Mouse (Mus musculus): ENCODE results near the gene Tbc1d4.
A peak's percentile ranks its signal among the peaks of the same experiment; 100 is the strongest.

Gene Tbc1d4

DNA sequence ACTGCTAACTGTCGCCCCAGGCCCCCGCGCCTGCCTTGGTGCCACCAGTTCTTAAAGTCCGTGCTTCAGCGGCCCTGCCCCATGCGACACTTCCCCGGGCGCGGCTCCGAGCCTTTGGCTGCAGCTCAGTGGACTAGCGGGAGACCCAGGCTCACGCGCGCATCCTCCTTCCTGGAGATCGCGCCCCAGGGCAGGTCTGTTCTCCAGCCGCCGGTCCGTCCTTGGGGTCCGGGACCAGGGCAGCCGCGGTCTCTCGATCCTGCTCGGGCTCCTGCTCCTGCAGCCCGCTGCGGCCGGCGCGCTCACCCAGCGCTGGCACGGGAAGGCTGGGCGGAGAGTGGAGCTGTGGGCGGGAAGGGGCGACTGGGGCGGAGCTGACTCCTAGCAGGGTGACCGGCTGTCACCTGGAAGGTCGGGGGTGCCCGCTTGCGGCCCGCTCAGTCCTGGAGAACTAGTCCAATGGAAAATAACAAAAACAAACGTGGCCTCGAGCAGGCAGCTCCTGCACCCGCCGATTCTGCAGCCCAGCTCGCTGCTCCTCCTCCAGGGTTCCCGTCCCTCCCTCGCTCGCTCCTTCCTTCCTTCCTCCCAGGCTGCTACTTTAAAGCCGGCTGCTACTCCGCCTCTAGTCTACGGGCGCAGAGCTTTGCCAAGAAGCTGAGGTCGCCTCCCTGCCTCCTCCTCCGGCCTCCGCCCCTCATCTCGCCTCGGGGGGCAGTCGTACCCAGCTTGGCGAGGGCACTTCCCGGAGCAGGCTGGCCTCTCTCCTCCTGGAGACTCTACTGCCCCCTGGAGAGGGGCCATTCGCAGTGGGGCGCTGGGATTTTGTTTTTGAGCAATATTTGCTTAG is at the start of gene Tbc1d4:
TSS of gene Tbc1d4 (minus strand) at position 673 of the 850 bp plus-strand sequence.
- peak; percentile 6 to 11 for DNase-seq (ENCODE audit: low read depth in 2 of 2, low spot score in 2 of 2)

DNA sequence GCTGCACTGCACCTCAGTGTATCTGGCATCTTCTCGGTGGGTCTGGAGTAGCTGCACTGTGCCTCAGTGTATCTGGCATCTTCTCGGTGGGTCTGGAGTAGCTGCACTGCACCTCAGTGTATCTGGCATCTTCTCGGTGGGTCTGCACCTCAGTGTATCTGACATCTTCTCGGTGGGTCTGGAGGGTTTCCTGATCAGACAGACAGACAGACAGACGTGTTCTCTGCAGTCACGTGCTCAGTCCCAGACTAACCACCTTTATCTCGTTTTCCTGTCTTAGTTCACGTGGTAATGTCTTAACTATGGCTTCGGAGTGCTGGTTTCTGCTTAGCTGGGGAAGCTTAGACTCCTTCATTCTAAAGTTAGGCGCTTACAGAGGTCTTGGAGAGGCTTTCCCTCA is 47.3 kb upstream of the Tbc1d4 start:
- DNase-seq (ENCODE audit: low read depth in 2 of 2, low spot score in 2 of 2): peak; percentile 12 to 31

DNA sequence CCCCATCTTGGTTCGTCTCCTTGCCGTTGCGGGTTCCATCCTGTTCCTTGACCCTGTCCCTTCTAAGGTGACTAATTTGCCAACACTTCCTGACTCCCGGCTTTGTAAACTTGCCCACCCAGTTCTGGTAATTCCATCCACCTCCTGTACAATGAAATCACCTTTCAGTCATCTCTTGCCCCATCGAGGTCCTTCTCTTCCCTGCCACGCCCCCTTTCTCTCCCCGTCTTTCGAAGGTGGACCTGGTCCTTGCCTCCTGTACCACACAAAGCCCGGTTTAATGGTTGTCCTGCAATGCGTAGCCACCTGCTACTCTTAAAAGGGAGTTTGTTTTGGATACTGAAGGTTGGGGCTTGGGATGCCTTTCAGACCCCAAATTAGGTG is 45.5 kb upstream of the Tbc1d4 start:
- no peak for DNase-seq (ENCODE audit: low read depth in 2 of 2, low spot score in 2 of 2)

DNA sequence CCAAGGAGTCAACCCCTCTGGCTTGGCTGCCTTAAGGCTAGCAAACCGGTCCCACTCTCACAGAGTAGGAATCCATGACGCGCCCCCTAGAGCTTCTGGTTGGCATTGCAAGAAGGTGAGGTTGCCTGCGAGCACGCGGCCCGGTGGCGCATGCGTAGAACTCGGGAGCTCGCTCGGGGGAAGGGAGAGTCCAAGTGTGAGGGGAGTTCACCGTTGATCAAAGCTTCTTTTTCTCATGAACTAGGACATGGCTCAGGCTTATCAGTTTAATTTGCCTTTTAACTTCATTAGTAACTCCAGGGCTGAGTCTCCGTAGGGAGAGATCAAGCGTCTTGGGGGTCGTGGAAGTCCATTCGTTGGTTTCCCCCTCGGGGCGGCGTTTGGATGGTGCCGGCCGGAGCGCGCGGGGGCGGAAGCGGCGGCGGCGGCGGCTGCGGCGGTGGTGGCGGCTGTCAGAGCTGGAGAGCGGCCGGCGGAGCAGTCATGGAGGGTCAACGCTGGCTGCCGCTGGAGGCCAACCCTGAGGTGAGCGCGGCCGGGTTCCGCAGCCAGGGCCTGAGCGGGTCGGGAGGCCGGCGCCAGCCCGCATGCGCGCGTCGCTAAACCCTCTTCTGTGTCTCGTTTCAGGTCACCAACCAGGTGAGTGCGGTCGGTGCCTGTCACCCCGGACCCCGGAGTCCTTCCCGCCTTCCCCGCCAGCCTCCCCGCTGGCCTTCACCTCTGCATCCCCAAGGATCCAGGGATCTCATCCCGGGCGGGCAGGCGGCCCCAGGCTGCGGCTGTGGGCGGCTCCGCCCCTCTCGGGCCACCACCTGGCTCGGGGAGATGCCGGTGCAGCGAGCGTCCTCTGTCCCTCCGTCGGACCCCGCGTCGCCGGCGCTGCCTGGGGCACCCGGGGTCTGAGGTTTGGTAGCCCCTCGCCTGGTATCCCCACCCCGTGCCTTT is 44.9 kb upstream of the Tbc1d4 start, which contains the start of gene Uchl3:
TSS of gene Uchl3 (plus strand) at position 387 of the 945 bp plus-strand sequence.
- peak; percentile 97 to 99 for DNase-seq (ENCODE audit: low read depth in 2 of 2, low spot score in 2 of 2)

DNA sequence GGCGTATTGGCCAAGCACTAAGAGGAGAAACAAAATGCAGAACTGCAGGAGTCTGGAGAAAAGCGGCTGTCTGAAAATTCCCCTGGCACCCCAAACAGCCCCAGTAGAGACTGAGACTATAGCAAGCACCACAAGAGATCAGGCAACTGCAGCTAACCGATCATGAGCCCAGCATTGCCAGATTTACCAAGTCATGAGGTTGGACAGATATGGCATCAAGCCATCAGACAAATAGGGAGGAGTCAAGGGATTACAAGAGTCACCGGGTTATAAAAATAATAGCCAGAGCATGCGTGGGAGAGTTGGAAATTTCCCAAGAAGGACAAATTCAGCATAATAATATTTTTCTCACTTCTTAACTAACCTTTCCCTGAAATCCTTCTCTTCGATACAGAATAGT is 43.6 kb upstream of the Tbc1d4 start:
- DNase-seq (ENCODE audit: low read depth in 2 of 2, low spot score in 2 of 2): no peak

DNA sequence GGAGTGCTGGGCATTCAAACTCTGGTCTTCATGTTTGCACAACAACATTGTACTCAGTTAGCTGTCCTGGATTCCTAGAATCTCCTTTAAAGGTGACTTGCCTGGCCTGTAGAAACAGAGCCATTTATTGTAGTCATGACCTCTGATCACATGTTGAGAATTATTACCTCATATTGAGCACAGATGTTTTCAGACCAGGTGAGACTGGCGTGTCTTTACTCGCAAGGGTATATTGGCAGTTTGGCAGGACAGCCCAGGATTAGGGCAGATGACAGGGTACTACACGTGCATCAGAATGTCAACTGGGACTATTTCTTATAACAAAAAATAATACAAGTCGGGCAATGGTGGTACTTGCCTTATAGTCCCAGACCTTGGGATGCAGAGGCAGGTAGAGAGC is 41.6 kb upstream of the Tbc1d4 start:
- no peak for DNase-seq (ENCODE audit: low read depth in 2 of 2, low spot score in 2 of 2)

DNA sequence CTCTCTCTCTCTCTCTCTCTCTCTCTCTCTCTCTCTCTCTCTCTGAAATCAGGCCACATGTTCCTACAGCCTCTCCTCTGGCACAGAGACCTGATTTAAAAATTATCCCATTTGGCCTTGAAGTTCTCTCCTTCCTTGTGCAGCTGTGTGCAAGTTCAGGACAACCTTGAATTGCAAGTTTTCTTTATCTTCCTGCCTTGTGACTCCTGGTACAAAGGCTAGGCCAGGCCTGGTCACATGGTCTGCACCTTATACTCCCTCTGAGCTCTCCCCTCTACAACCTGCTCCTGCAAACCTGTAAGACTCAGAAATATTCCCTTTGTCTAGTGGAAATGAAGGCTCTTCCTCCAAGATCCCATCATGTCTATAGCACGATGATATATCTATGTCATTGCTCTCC is 36.0 kb upstream of the Tbc1d4 start:
- no peak for DNase-seq (ENCODE audit: low read depth in 2 of 2, low spot score in 2 of 2)

DNA sequence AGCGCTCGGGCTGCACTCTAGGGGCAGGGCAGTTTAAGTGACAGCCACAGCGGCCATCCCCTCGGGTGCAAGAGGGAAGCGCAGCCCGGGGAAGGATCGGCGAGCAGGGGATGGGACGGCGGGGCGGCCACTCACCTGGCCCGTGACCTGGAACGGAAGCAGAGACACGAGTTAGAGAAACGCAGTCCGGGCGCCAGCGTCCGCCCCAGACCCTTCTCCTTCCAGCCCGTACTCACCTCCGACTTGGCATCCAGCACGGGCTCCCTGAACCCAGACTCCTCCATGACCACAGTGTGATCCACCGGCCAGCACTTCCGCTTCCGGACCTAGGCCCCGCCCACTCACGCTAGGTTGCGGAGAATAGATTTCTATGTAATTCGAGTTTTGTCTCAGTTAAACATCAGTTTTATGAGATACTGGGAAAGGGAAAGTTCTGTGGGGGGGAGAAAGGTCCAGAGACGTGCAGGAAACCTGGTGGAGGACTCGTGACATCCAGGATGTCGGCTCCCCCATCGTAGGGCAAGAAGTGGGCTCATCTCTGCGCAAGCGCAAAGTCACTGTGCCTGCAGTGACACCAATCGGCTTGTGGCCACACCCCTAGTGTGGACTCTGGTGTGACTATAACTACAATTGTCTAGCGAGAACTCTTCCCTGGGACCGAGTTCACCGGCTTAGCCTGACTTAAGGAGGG is 31.3 kb upstream of the Tbc1d4 start, which contains the start of gene Commd6:
TSS of gene Commd6 (minus strand) at position 534 of the 691 bp plus-strand sequence.
- peak; percentile 76 to 82 for DNase-seq (ENCODE audit: low read depth in 2 of 2, low spot score in 2 of 2)

DNA sequence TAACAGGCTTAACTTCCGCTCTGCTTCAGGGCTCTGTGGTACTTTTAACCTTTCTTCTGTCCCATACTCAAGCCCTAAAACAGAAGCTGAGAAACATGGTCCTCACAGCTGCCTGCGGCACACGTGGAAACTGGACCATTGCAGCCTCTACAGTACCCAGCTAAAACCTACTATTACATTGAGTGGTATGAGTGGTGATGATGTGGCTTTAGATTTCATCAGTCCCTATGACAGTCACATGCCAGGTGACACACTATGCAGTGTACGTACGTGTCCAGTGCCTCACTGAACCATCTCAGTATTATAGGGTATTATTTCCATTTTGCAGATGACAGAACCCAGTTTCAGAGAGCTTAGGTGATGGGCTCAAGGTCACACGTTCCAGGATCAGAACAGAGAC is 28.4 kb upstream of the Tbc1d4 start:
- no peak for DNase-seq (ENCODE audit: low read depth in 2 of 2, low spot score in 2 of 2)

DNA sequence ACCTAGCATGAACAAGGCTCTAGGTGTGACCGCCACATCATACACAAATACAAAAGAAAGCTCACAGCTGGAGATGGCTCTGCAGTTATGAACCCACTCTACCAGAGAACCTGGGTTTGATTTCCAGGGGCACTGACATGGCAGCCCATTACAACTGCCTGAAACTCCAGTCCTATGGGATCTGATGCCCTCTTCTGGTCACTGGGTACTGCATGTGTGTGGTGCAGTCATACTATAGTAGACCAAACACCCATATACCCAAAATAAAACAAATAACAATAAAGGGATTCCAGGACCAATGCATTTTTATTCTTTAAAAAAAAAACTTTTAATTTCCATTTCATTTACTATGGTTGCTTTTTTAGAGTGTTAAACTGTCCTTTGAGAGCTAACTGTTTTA is 26.8 kb upstream of the Tbc1d4 start:
- DNase-seq (ENCODE audit: low read depth in 2 of 2, low spot score in 2 of 2): no peak

DNA sequence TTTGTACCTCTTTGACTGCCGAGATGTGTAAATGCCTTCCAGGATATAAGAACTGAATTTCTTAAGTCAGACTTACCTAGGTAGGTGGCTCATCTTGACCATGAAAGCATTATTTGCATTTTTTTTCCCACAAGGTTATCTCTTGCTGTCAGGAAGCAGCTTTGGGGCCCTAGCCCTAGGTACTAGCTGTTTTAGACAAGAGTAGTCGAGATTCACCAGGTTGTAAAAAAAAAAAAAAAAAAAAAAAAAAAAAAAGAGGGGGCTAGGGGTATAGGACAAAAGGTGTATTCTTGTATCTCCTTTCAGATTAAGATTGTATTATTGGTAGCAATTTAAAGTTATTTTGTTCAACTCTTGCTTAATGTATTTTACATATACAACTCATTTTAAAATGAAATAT is 21.6 kb upstream of the Tbc1d4 start:
- DNase-seq (ENCODE audit: low read depth in 2 of 2, low spot score in 2 of 2): no peak

DNA sequence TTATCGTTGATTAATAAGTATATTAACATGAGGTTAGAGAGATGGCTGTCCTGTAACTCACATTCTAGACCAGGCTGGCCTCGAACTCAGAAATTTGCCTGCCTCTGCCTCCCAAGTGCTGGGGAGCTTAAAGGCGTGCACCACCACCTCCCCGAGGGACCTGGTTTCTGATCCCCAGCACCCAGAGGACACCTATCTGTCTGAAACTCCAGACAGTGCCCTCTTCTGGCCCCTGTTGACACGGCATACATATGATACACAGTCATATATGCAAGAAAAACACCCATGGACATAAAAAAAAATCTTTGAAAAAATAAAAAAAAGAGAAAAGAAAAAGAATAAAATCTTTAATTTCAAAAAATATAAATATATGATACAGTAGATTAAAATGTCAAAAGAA is 8.7 kb upstream of the Tbc1d4 start:
- no peak for DNase-seq (ENCODE audit: low read depth in 2 of 2, low spot score in 2 of 2)

DNA sequence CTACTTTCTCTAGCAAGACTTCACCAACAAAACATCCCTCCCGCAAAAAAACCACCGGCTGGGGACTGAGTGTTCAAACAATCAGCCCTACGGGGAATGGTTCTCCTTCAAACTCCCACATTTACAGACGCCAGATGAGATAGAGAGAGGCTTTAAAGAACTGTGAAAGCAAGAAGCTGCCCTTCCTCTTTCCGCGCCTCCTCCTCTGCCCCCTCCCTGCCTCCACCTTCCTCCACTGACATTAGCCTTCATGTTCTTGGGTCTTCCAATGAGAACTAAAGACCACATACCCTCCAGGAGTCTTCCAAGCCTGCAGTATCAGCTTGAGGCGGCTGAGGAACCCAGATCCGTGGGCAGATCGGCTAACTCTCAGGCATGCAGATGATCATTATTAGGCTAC is 7.2 kb upstream of the Tbc1d4 start:
- DNase-seq (ENCODE audit: low read depth in 2 of 2, low spot score in 2 of 2): no peak

DNA sequence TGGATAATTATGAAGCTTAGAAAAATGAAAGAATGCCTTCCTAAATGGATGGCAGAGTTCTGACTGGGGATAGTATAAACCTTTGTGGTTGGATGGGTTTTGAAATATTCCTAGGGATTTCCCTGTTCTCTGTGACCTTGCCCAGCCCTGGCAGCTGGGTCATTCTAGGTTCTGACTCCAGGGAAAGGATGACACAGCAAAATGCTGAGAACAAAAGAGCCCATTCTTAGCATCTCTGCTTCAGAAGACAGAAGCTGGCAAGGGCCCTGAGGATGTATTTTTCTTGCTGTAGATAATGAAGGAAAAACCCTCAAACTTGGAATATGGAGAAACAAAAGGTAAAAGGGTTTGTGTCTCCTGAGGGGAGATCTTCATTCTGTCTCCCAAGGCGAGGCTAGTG is 4.2 kb upstream of the Tbc1d4 start:
- no peak for DNase-seq (ENCODE audit: low read depth in 2 of 2, low spot score in 2 of 2)

DNA sequence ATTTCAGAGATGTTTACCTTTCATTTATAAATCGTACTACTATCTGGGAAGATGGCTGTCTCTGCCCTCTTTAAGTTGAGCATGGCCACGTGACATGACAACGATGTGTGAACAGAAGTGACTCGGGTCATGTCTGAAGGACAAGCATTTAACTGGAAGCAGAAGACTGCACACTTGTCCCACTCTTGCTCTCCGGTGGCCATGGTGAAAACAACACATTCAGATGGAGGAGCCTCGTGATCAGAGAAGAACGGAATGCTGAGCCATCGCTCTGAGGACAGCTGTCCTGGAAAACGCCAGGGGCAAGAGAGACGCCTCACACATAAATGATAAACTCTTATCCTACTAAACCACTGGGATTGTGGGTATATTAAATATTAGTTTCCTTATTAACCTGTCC is 1.7 kb upstream of the Tbc1d4 start:
- no peak for DNase-seq (ENCODE audit: low read depth in 2 of 2, low spot score in 2 of 2)

DNA sequence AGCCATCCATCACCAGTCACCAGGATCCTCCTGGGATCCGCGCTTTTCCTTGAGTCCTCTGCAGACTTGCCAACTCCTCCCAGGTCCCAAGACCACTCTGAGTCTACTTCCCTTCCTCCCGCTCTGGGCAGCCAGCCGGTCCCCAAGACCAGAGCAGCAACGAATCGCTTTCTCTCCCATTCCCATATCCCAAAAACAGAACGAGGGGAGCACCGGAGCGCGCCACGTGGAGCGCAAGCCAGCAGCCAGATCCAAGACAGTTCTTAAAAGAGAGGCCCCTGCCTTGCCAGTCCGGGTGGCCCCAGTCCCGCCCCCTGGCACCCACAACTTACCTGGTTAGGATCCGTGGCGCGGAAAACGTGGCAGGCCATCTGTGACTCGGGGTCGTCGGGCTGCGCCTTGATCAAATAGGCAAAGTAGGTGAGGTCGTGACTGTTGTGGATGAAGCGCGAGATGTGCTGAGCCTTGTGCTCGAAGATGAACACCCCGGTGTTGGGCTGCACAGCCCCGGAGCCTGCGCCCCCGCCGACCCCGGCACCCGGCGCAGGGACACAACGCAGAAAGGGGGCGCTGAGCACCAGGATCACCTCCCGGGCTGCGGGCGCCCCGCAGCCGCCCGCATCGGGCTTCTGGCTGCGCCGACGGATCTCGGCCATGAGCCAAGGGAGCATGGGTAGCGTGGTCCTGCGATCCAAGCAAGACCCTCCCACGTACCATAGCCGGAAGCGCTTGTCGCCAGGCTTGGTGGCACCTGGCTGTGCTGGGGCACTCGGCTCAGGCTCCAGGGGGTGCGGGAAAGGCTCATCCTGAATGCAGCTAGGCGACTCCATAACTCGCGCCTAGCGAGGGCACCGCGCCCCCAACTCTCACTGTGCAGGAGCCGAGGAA is 1.1 kb downstream of the Tbc1d4 start:
- DNase-seq (ENCODE audit: low read depth in 2 of 2, low spot score in 2 of 2): peak in 1 of 2 experiments; percentile 2

DNA sequence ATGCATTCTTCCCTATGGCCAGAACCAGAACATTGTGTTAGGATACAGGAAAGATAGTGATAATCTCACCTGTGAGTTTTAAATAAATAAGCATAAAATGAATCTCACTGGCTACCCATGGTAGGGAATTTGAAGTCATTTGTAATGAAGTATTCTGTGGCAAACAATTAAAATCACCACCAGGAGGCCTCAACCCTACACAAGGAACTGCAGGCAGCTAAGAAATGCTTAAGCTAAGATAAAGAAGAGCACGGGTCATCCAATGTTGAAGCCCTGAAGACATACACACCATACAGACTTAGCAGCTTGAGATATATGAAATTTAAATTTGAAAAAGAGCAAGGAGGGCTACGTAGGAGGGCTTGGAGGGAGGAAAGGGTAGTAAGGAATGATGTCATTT is 3.1 kb downstream of the Tbc1d4 start:
- no peak for DNase-seq (ENCODE audit: low read depth in 2 of 2, low spot score in 2 of 2)

DNA sequence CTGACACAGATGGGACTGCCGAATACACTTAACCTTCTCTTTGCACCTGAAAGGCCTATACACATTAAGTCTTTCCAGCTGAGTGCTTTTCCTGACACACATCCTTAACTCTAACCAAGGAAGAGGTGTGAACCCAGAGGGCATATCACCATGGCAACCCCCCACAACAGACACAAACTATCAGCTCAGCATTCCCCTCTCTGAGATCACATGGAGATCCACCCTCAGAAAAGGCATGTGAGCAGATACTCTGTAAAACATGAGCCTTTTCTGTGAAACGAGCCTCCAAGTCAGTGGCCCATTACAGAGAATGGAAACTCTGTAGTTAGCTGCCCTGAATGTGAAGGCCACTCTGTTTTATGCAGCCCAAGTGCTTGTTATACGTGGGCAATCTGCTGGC is 6.1 kb downstream of the Tbc1d4 start:
- no peak for DNase-seq (ENCODE audit: low read depth in 2 of 2, low spot score in 2 of 2)

DNA sequence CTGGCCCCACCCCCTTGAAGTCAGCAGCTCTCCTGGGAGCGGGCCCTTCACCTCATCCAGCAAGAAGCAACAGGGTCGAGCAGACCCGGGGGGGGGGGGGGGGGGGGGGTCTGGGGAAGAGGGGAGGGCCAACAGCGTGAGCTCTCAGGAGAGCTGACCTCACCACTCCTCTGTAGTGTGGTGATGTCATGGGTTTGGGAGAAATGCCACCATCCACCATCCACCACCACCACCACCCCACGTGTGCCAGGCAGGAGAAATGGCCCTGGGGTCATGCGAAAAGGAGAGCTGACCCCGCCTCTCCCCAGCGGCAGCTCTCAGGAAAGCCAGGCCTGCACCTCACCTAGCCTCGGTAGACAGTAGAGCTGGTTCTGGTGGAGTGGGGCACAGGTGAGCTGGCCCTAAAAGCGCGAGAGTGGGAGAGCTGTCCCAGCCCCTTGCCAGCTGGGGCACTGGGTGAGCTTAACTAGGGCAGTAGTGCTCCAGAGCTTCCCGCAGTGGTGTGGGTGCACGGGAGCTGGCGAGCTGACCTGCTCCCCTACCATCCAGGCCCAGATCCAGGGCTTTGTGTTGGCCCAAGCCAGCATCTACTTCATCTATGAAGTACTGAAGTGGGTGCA is 11.8 kb downstream of the Tbc1d4 start:
- DNase-seq (ENCODE audit: low read depth in 2 of 2, low spot score in 2 of 2): no peak

DNA sequence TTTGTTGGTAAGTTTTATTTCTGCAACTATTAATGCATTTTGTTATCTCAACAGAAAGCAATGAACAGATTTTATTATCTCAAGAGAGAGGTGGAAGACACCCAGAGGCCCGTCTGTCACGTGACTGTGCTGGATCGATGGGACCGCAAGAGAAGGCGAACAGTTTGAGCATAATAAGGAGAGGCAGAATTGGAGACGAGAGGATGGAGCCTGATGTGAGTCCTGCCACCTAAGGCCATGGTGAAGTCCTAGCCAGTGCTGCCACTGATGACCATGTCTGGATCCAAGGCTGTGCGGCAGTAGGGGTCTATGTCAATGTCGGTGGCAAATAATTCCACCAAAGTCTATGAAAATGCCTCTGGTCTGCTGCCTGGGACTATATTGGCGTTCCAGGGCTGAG is 12.3 kb downstream of the Tbc1d4 start:
- DNase-seq (ENCODE audit: low read depth in 2 of 2, low spot score in 2 of 2): no peak

Data from CD8-positive naive resting alpha-beta T cell, adult 2 months (primary cell).